Mouse (Mus musculus) G1E (cell line): ENCODE measurements around the gene Clec1a.

Experiments
- CTCF ChIP-seq: IDR thresholded peaks from 2 replicates; pipeline ENCODE4 v1.5.1; 2012; ENCODE audit warnings: low read depth, low read length, inconsistent platforms, mixed read lengths
- POLR2AphosphoS5 ChIP-seq: IDR thresholded peaks from 2 replicates; pipeline ENCODE4 v1.6.1; 2012; ENCODE audit warnings: low read depth, low read length, inconsistent platforms; ENCODE audit not compliant: insufficient replicate concordance

GRCm38 (mm10) chr6:129399945-129400344 lies 51.9 kb downstream of the Clec1a start:
- TF ChIP-seq CTCF: no peak
- TF ChIP-seq POLR2AphosphoS5: no peak
